Mouse (Mus musculus) hindbrain, embryonic 15.5 days (tissue): ENCODE data around the gene Vps13d. TPM values are rescaled to one million over a fixed set of nuclear protein-coding genes. Genes with fewer than 3 reads are reported as not detected.

ENCODE experiments used
- ATAC-seq: fragments of 200-750 bp; cut with Nextera tagmentation; 2 replicates; pipeline ENCODE4 v1.8.0; 2017; ENCODE audit warnings: low read depth, moderate number of reproducible peaks, moderate TSS enrichment; ENCODE audit not compliant: low FRiP score
- H3K27ac ChIP-seq: fragments of 300-500 bp; sonication (generic); replicated peaks from 2 replicates; pipeline ENCODE4 v1.5.1; 2015; ENCODE audit warnings: mild to moderate bottlenecking, inconsistent platforms
- H3K27me3 ChIP-seq: fragments of 300-500 bp; sonication (generic); 2 replicates; pipeline ENCODE4 v1.6.1; 2015; ENCODE audit warnings: control low read depth, inconsistent platforms
- H3K36me3 ChIP-seq: fragments of 300-500 bp; sonication (generic); 2 replicates; pipeline ENCODE4 v1.6.1; 2015; ENCODE audit warnings: control low read depth, inconsistent platforms
- H3K4me1 ChIP-seq: fragments of 300-500 bp; sonication (generic); replicated peaks from 2 replicates; pipeline ENCODE4 v1.6.1; 2015; ENCODE audit warnings: control low read depth, inconsistent platforms
- H3K4me2 ChIP-seq: fragments of 300-500 bp; sonication (generic); 2 replicates; pipeline ENCODE4 v1.6.1; 2015; ENCODE audit warnings: moderate library complexity, mild to moderate bottlenecking, inconsistent platforms
- H3K4me3 ChIP-seq: fragments of 300-500 bp; sonication (generic); 2 replicates; pipeline ENCODE4 v1.5.1; 2015; ENCODE audit warnings: mild to moderate bottlenecking, inconsistent platforms
- H3K9ac ChIP-seq: fragments of 300-500 bp; sonication (generic); 2 replicates; pipeline ENCODE4 v1.6.1; 2015; ENCODE audit warnings: inconsistent platforms
- H3K9me3 ChIP-seq: fragments of 300-500 bp; sonication (generic); 2 replicates; pipeline ENCODE4 v1.6.1; 2016; ENCODE audit warnings: control low read depth, inconsistent platforms
- WGBS: fragments of 180-500 bp; shearing (Covaris S2); methylation state at CpG from one replicate; pipeline ENCODE4 v1.1.7; 2015; 5-methylcytosine and 5-hydroxymethylcytosine counted together
- polyA plus RNA-seq: library from polyadenylated mRNA; unstranded; fragments of >200 nt; fragmentation: Nextera tagmentation; extraction: Ambion mirVana; gene quantifications from 2 replicates; pipeline ENCODE4 v1.2.1, GENCODE M21; 2015

The Vps13d gene
- polyA plus RNA-seq, 1 experiment from 2014 or later = 10.2 TPM

- no peaks in the 10 kb centered on the region for H3K4me1 ChIP-seq
- WGBS = 100% methylated on average over 1 of the region's 1 CpGs
- no peak overlapping the region for H3K4me3 ChIP-seq
- H3K36me3 ChIP-seq = peaks cover 68% of the 10 kb centered on the region
- H3K9me3 ChIP-seq = no peaks in the 10 kb centered on the region
- no peak overlapping the region for H3K27ac ChIP-seq
- H3K4me2 ChIP-seq = no peak overlapping the region
- H3K27me3 ChIP-seq = no peaks in the 10 kb centered on the region
- H3K9ac ChIP-seq = no peak overlapping the region
- no peak for ATAC-seq
Observed at GRCm38 (mm10) chr4:145130772-145131171, 64.0 kb downstream of the Vps13d start.

DNA sequence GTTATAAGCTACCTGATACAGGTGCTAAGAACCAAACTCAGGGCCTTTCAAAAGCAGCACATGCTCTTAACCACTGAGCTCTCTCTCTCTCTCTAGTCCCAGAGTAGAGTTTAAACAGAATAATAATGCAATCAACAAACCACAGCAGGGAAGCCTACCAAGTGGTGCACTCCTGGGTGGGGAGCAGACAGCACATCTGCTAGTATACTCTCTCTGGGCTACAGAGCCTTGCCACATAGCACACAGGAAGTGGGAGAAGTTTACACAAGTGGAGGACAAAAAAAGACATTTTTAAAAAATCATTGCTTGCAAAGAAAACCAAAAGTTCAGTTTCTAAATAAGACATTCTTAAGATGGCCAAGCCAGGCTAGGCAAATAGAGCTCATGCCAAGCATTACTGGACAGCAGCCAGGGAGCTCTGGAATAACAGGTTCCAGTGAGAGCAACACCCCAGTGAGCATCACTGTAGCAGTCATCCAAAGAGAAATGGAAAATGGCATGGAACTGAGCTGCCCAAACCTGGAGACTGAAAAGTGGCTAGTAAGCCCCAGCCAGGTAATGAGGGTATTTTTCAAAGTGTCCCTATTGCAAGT is 64.8 kb downstream of the Vps13d start:
- no peak overlapping the region for H3K4me3 ChIP-seq

GRCm38 (mm10) chr4:145125463-145126220 is 69.2 kb downstream of the Vps13d start:
- Histone ChIP-seq H3K9me3 (no peaks in the 10 kb centered on the region), H3K4me1 (no peaks in the 10 kb centered on the region), H3K9ac (no peak overlapping the region), H3K4me2 (no peak overlapping the region), H3K4me3 (no peak overlapping the region), H3K27me3 (no peaks in the 10 kb centered on the region), H3K27ac (no peak overlapping the region), H3K36me3 (peaks cover 63% of the 10 kb centered on the region)
- ATAC-seq = no peak
- WGBS = 83% methylated on average over 4 of the region's 4 CpGs

More for the DNA sequence above, 64.8 kb downstream of the Vps13d start:
- peaks cover 69% of the 10 kb centered on the region for H3K36me3 ChIP-seq
- no peak overlapping the region for H3K27ac ChIP-seq
- H3K9me3 ChIP-seq = no peaks in the 10 kb centered on the region
- no peak overlapping the region for H3K9ac ChIP-seq
- ATAC-seq = no peak
- H3K4me2 ChIP-seq = no peak overlapping the region
- no peaks in the 10 kb centered on the region for H3K4me1 ChIP-seq
- H3K27me3 ChIP-seq = no peaks in the 10 kb centered on the region

DNA sequence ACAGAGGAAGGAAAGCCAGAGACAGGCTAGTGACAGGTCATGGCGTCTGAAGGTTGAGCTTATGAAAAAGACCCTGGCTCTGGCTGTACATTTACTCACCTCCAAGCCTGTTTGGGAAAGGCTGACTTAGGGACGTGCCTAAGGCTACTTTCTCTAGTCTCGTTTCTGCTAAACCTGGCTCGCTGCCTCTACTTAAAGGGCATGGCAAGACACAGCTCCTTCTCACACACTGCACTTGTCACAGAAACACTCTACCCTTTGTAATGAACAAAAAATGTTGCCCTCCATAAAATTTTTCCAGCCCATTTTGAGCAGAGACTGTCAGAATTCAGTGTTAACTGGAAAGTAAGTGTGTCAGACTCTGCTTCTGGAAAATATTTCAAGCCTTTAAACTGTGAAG is 70.4 kb downstream of the Vps13d start:
- Histone ChIP-seq H3K36me3 (peaks cover 72% of the 10 kb centered on the region), H3K27ac (no peak overlapping the region), H3K4me1 (no peaks in the 10 kb centered on the region), H3K9ac (no peak overlapping the region), H3K4me2 (no peak overlapping the region), H3K27me3 (no peaks in the 10 kb centered on the region), H3K9me3 (no peaks in the 10 kb centered on the region), H3K4me3 (no peak overlapping the region)
- WGBS = 71% methylated on average over 4 of the region's 4 CpGs
- no peak for ATAC-seq

DNA sequence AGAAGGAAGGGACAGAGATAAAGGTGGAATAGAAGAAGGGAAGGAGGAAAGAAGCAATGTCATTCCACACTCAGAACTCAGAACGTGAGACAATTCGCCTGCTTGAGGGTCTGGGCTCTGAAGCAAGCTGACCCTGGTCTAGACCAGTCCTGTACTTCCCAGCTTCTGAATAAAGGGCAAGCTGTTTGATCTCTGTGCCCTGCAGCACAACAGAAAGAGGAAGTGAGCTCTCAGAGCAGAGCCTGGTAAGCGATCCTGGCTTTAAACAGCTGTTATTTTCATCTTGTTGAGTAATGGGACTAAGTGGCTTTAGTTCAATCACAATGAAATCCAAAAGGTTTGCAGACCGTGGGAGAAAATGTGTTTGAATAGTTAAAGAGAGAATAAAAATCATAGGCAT is 83.2 kb downstream of the Vps13d start:
- WGBS = 36% methylated on average over 4 of the region's 4 CpGs
- H3K9me3 ChIP-seq = no peaks in the 10 kb centered on the region
- no peak overlapping the region for H3K9ac ChIP-seq
- H3K36me3 ChIP-seq = peaks cover 88% of the 10 kb centered on the region
- H3K27me3 ChIP-seq = no peaks in the 10 kb centered on the region
- no peak for ATAC-seq
- no peak overlapping the region for H3K27ac ChIP-seq
- H3K4me1 ChIP-seq = no peaks in the 10 kb centered on the region
- no peak overlapping the region for H3K4me2 ChIP-seq
- H3K4me3 ChIP-seq = no peak overlapping the region

DNA sequence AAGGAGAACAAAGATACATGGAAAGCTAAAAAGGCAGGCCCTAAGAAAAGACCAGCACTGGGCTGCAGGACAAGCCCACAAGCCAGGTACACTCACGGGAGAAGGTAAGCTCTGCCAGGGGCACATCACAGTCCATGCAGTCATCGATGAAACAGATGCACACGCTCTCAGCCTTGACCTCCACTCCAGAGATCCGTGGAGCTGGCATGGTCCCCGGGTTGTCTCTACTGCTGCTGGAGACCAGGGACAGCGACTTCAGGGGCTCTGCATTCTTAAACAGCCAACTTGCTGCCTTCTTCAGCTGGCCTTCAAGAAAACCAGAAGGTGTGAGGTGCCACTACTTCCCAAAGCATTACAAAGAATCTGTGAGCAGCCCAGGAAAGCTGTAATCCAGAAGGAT is 84.1 kb downstream of the Vps13d start:
- 89% methylated on average over 6 of the region's 6 CpGs for WGBS
- no peak overlapping the region for H3K4me3 ChIP-seq
- no peaks in the 10 kb centered on the region for H3K9me3 ChIP-seq
- H3K27ac ChIP-seq = no peak overlapping the region
- no peak for ATAC-seq
- no peaks in the 10 kb centered on the region for H3K27me3 ChIP-seq
- no peak overlapping the region for H3K4me2 ChIP-seq
- H3K9ac ChIP-seq = no peak overlapping the region
- no peaks in the 10 kb centered on the region for H3K4me1 ChIP-seq
- peaks cover 89% of the 10 kb centered on the region for H3K36me3 ChIP-seq

GRCm38 (mm10) chr4:145106796-145107195 is 88.0 kb downstream of the Vps13d start:
- no peak overlapping the region for H3K27ac ChIP-seq
- no peak overlapping the region for H3K4me3 ChIP-seq
- H3K9ac ChIP-seq = no peak overlapping the region
- no peaks in the 10 kb centered on the region for H3K4me1 ChIP-seq
- H3K36me3 ChIP-seq = peaks cover 81% of the 10 kb centered on the region
- ATAC-seq = no peak
- H3K27me3 ChIP-seq = no peaks in the 10 kb centered on the region
- WGBS = 77% methylated on average over 6 of the region's 6 CpGs
- H3K4me2 ChIP-seq = no peak overlapping the region
- H3K9me3 ChIP-seq = no peaks in the 10 kb centered on the region

- no peak overlapping the region for H3K4me2 ChIP-seq
- H3K9ac ChIP-seq = no peak overlapping the region
- no peak for ATAC-seq
- no peaks in the 10 kb centered on the region for H3K4me1 ChIP-seq
- no peaks in the 10 kb centered on the region for H3K27me3 ChIP-seq
- H3K4me3 ChIP-seq = no peak overlapping the region
- no peaks in the 10 kb centered on the region for H3K9me3 ChIP-seq
- 33% methylated on average over 6 of the region's 6 CpGs for WGBS
- peaks cover 75% of the 10 kb centered on the region for H3K36me3 ChIP-seq
- H3K27ac ChIP-seq = 0 out of 2 replicates have a peak overlapping the region, but pooled peaks have one; percentile 31
Observed at GRCm38 (mm10) chr4:145105319-145105718, 89.5 kb downstream of the Vps13d start.

- H3K27me3 ChIP-seq = no peaks in the 10 kb centered on the region
- H3K36me3 ChIP-seq = peaks cover 72% of the 10 kb centered on the region
- H3K9ac ChIP-seq = no peak overlapping the region
- H3K27ac ChIP-seq = peak overlapping the region; percentile 40; the same call in 1 of the 2 replicates
- no peak overlapping the region for H3K4me3 ChIP-seq
- no peaks in the 10 kb centered on the region for H3K4me1 ChIP-seq
- 16% methylated on average over 2 of the region's 2 CpGs for WGBS
- H3K9me3 ChIP-seq = no peaks in the 10 kb centered on the region
- H3K4me2 ChIP-seq = no peak overlapping the region
- peak; percentile 85 for ATAC-seq
Observed at GRCm38 (mm10) chr4:145104917-145105316, 89.9 kb downstream of the Vps13d start.

DNA sequence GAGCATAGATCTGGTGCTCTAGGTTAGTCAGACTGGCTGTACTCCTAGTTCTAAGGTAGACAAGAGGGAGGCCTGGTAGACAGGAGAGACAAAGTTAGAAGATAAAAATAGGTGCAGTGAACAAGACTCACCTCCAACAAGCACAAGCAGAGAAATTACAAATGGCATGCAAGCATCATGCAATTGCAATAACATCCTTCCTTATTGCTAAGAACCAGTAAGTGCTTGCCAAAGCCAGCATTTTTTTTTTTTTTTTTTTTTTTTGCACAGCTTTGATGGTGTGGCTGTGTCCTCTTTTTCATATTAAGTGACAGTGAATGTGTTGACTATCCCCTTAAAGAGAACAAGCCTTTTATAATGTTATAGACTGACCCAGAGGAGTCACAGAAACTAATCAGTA is 91.2 kb downstream of the Vps13d start:
- Histone ChIP-seq H3K4me2 (no peak overlapping the region), H3K27me3 (no peaks in the 10 kb centered on the region), H3K4me3 (no peak overlapping the region), H3K36me3 (peaks cover 71% of the 10 kb centered on the region), H3K9ac (no peak overlapping the region), H3K9me3 (no peaks in the 10 kb centered on the region), H3K4me1 (no peaks in the 10 kb centered on the region), H3K27ac (no peak overlapping the region)
- no peak for ATAC-seq

GRCm38 (mm10) chr4:145101823-145102718 is 92.7 kb downstream of the Vps13d start:
- no peak for ATAC-seq
- H3K36me3 ChIP-seq = peaks cover 69% of the 10 kb centered on the region
- H3K27ac ChIP-seq = no peak overlapping the region
- H3K9me3 ChIP-seq = no peaks in the 10 kb centered on the region
- no peak overlapping the region for H3K4me2 ChIP-seq
- H3K4me3 ChIP-seq = no peak overlapping the region
- 80% methylated on average over 6 of the region's 6 CpGs for WGBS
- H3K4me1 ChIP-seq = no peaks in the 10 kb centered on the region
- H3K9ac ChIP-seq = no peak overlapping the region
- H3K27me3 ChIP-seq = no peaks in the 10 kb centered on the region

DNA sequence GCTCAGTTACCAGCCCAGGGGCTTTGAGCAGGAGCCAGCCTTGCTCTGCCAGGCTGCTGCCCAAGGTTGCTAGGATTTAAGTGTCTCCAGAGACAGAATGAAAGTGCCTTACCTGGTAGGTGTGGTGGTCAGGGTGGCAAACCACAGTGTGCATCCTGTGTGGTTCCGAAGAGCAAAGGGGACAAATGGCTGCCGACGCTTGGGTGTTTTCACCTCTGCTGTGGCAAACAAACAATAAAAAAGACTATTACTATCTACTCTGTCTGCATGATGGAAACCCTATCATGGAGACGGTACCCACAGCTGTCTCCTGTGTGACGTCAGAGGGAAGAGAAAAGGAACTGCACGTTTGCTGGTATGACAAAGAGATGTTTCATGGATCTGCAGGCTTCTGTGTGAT is 95.0 kb downstream of the Vps13d start:
- no peak overlapping the region for H3K4me2 ChIP-seq
- H3K27ac ChIP-seq = no peak overlapping the region
- 83% methylated on average over 6 of the region's 6 CpGs for WGBS
- no peak for ATAC-seq
- H3K36me3 ChIP-seq = peaks cover 68% of the 10 kb centered on the region
- H3K9me3 ChIP-seq = no peaks in the 10 kb centered on the region
- H3K4me1 ChIP-seq = no peaks in the 10 kb centered on the region
- H3K9ac ChIP-seq = no peak overlapping the region
- no peak overlapping the region for H3K4me3 ChIP-seq
- no peaks in the 10 kb centered on the region for H3K27me3 ChIP-seq
